Comparison of ENCODE assay signal across 10 mouse cellular contexts in the genomic region with DNA sequence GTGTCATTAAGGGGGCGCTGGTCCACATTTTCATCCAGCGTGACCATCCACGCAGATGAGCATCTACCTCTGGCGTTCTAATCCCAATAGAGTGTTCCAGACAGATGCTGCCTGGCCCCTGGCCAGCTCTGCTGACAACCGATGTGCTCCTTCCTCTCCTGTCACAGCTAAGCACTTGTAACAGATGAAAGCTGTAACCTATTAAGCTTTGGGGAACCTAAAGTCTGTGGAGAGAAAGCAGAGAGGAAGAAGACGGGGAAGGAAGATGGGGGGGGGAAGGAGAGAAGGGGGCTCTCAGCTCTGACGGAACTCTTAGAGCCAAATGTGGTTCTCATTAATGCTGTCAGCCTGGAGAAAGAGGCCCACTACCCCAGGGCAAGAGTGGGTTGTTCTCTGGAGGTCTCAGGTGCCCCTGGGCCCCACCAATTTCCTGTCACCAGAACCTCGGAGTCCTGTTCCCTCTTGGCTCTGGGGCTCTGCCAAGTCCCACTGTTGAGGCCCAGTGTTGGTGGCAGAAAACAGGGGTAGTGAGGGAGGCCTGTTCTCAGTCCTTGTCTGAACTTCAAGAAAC. TPM values are rescaled to one million over a fixed set of nuclear protein-coding genes. Genes with fewer than 3 reads are reported as not detected.
DNase-seq lines count a peak whose midpoint lies in the region; ATAC-seq and TF ChIP-seq lines count a peak whose summit lies in the region.
"Had no signal": no experiment of that assay in that cellular context is flagged by ENCODE, and none has a peak within 500 bp of the region (broad histone marks: within the 10 kb centered on the region; RNA-seq: fewer than 3 reads in every experiment).

No protein-coding gene starts in this region.

- peaks cover 35% of the 10 kb centered on the region for H3K4me1 ChIP-seq in heart, embryonic 12.5 days (replicated peaks)
- H3K4me1 ChIP-seq in lung, embryonic 14.5 days (ENCODE audit: insufficient read depth), result peaks cover 13% of the 10 kb centered on the region
- H3K4me1 ChIP-seq in embryonic facial prominence, embryonic 11.5 days (ENCODE audit: control insufficient read depth, insufficient read depth, low read length), result no peaks in the 10 kb centered on the region; the same call in 1 of the 2 replicates

- WGBS in heart, embryonic 12.5 days, result 30% methylated on average over 8 of the region's 8 CpGs
- 32% methylated on average over 8 of the region's 8 CpGs for WGBS in lung, embryonic 14.5 days
- WGBS in embryonic facial prominence, embryonic 11.5 days, result 23% methylated on average over 8 of the region's 8 CpGs

- peak overlapping the region; percentile 37 for H3K27ac ChIP-seq in heart, embryonic 12.5 days (ENCODE audit: poor library complexity, severe bottlenecking)
- H3K27ac ChIP-seq in lung, embryonic 14.5 days (ENCODE audit: low read depth), result no peak overlapping the region
- peak overlapping the region; percentile 83 for H3K27ac ChIP-seq in embryonic facial prominence, embryonic 11.5 days (replicated peaks; ENCODE audit: low read depth, low read length)
- H3K27ac ChIP-seq: neural tube, embryonic 12.5 days had no signal

- no peak overlapping the region for H3K4me3 ChIP-seq in heart, embryonic 12.5 days
- no peak overlapping the region for H3K4me3 ChIP-seq in lung, embryonic 14.5 days (ENCODE audit: low read depth, low read length)
- no peak overlapping the region for H3K4me3 ChIP-seq in embryonic facial prominence, embryonic 11.5 days (ENCODE audit: low read depth, low read length)
- H3K4me3 ChIP-seq: neural tube, embryonic 12.5 days had no signal

- no peaks in the 10 kb centered on the region for H3K9me3 ChIP-seq in heart, embryonic 12.5 days (replicated peaks)
- no peaks in the 10 kb centered on the region for H3K9me3 ChIP-seq in lung, embryonic 14.5 days (ENCODE audit: low read depth, low read length)
- no peaks in the 10 kb centered on the region for H3K9me3 ChIP-seq in embryonic facial prominence, embryonic 11.5 days (replicated peaks; ENCODE audit: control insufficient read depth, low read length)
- H3K9me3 ChIP-seq: neural tube, embryonic 12.5 days had no signal

- no peak overlapping the region for H3K9ac ChIP-seq in heart, embryonic 12.5 days
- H3K9ac ChIP-seq in lung, embryonic 14.5 days, result no peak overlapping the region
- H3K9ac ChIP-seq in embryonic facial prominence, embryonic 11.5 days (replicated peaks; ENCODE audit: low read length), result no peak overlapping the region
- H3K9ac ChIP-seq: neural tube, embryonic 12.5 days had no signal

- H3K4me2 ChIP-seq in heart, embryonic 12.5 days, result no peak overlapping the region
- H3K4me2 ChIP-seq in lung, embryonic 14.5 days, result no peak overlapping the region
- H3K4me2 ChIP-seq in embryonic facial prominence, embryonic 11.5 days (ENCODE audit: low read depth, low read length), result no peak overlapping the region
- H3K4me2 ChIP-seq: neural tube, embryonic 12.5 days had no signal

- no peak for DNase-seq in heart, adult 18-20 months
- DNase-seq in lung, embryonic 14.5 days, result peak; percentile 69
- no peak for DNase-seq in lung, adult 18-20 months
- peak; percentile 88 for DNase-seq in embryonic facial prominence, embryonic 11.5 days (ENCODE audit: low spot score)
- no peak for DNase-seq in ovary, postnatal 36 days (ENCODE audit: low spot score)
- no peak for DNase-seq in layer of hippocampus, postnatal 36 days
- DNase-seq: thymus, adult 2 months had no signal

- H3K27me3 ChIP-seq in heart, embryonic 12.5 days (replicated peaks), result no peaks in the 10 kb centered on the region
- no peaks in the 10 kb centered on the region for H3K27me3 ChIP-seq in lung, embryonic 14.5 days (ENCODE audit: insufficient read depth, low read length)
- H3K27me3 ChIP-seq in embryonic facial prominence, embryonic 11.5 days (ENCODE audit: control insufficient read depth, insufficient read depth, low read length), result no peaks in the 10 kb centered on the region
- H3K27me3 ChIP-seq: neural tube, embryonic 12.5 days had no signal

- peak; percentile 10; the same call in 1 of the 2 replicates for TF ChIP-seq CTCF in lung, embryonic 14.5 days (IDR thresholded peaks at IDR 0.05; ENCODE audit: low read depth)

- 0 out of 2 replicates have a peak, but pooled peaks have one; percentile 3 for ATAC-seq in heart, embryonic 12.5 days (ENCODE audit: insufficient number of reproducible peaks, low FRiP score)
- ATAC-seq in lung, embryonic 14.5 days (ENCODE audit: insufficient read depth), result no peak
- ATAC-seq in embryonic facial prominence, embryonic 11.5 days (replicated peaks; ENCODE audit: insufficient number of reproducible peaks, low FRiP score, low TSS enrichment, low read depth), result peak; percentile 68
- ATAC-seq in monocyte, adult 5-6 weeks (replicated peaks; ENCODE audit: insufficient number of reproducible peaks, low FRiP score, low TSS enrichment, poor library complexity, severe bottlenecking), result peak; percentile 33

- H3K36me3 ChIP-seq in heart, embryonic 12.5 days, result no peaks in the 10 kb centered on the region
- no peaks in the 10 kb centered on the region for H3K36me3 ChIP-seq in lung, embryonic 14.5 days (ENCODE audit: insufficient read depth)
- H3K36me3 ChIP-seq in embryonic facial prominence, embryonic 11.5 days (replicated peaks; ENCODE audit: control insufficient read depth, insufficient read depth, low read depth, low read length), result no peaks in the 10 kb centered on the region
- H3K36me3 ChIP-seq: neural tube, embryonic 12.5 days had no signal

RNA-seq across cellular contexts. Expression of a gene that starts 34.7 kb away (rescaled TPM):
- 0.17 and 0.23 TPM in 2 replicates for polyA plus RNA-seq in heart, embryonic 12.5 days (2016; fragmentation: Nextera tagmentation; extraction: Ambion mirVana)
- total RNA-seq in heart, adult 18-20 months (2021), result under 1 TPM; 0.22 to 0.26 TPM
- not detected in 2 replicates for polyA plus RNA-seq in lung, embryonic 14.5 days (2014; fragmentation: Nextera tagmentation; extraction: Ambion mirVana)
- 0.18 and 0.31 TPM in 2 replicates for polyA plus RNA-seq in embryonic facial prominence, embryonic 11.5 days (2014; fragmentation: Nextera tagmentation; extraction: Ambion mirVana)
- 0.58 TPM in 1 of 3 replicates, not detected in the others for total RNA-seq in monocyte, adult 5-6 weeks (2017)
- under 1 TPM; 0.51 to 0.70 TPM for total RNA-seq in layer of hippocampus, postnatal 36 days (2021)
- polyA plus RNA-seq: neural tube, embryonic 12.5 days had no signal

Comparison
In these comparisons a context has a peak if more than half of its experiments do, and no peak if none do; other contexts are left out.
1. DNase-seq: peak in lung, embryonic 14.5 days (single experiment) and embryonic facial prominence, embryonic 11.5 days (single experiment); none in heart, adult 18-20 months (0 of 2), lung, adult 18-20 months (0 of 2), ovary, postnatal 36 days (single experiment) and layer of hippocampus, postnatal 36 days (0 of 2).